Comparison of ENCODE assay signal across 10 mouse cellular contexts in genomic region chr11:113779680-113780041, GRCm38 (mm10). TPM values are rescaled to one million over a fixed set of nuclear protein-coding genes. Genes with fewer than 3 reads are reported as not detected.
A peak's percentile ranks its signal among the peaks of the same experiment; 100 is the strongest.
DNase-seq lines count a peak whose midpoint lies in the region; ATAC-seq and TF ChIP-seq lines count a peak whose summit lies in the region.
"Had no signal": no experiment of that assay in that cellular context is flagged by ENCODE, and none has a peak within 500 bp of the region (broad histone marks: within the 10 kb centered on the region; RNA-seq: fewer than 3 reads in every experiment).

No protein-coding gene starts in this region.

- TF ChIP-seq EP300 in MEL (IDR thresholded peaks at IDR 0.05; ENCODE audit: low read depth in 1 of 2, low read length in 2 of 2) = no peak

- TF ChIP-seq CTCF in left cerebral cortex, adult 2 months (IDR thresholded peaks at IDR 0.05) = no peak
- TF ChIP-seq CTCF in MEL (IDR thresholded peaks at IDR 0.05 in 2 of 3, conservative IDR thresholded peaks at IDR 0.05 in 1 of 3; ENCODE audit: control insufficient read depth in 1 of 3, insufficient read depth in 1 of 3, low read depth in 2 of 3, low read length in 3 of 3, poor library complexity in 1 of 3, severe bottlenecking in 1 of 3) = no peak

- intact Hi-C loops in left cerebral cortex, adult 2 months (cut with DNase I) = no loop called here
- intact Hi-C loops in left cerebral cortex, postnatal 36 days (cut with DNase I) = loop anchor here (5.0 kb wide), 1 partner anchor 33 kb away; no protein-coding TSS in a partner anchor

- H3K36me3 ChIP-seq in heart, embryonic 10.5 days = no peaks in the 10 kb centered on the region
- peaks cover 0 to 23% of the 10 kb centered on the region in 2 experiments; a peak in 2 of 4 replicates for H3K36me3 ChIP-seq in MEL (ENCODE audit: control insufficient read depth in 1 of 2, insufficient read depth in 2 of 2, low read length in 2 of 2)
- H3K36me3 ChIP-seq in limb, embryonic 12.5 days = no peaks in the 10 kb centered on the region

- H3K79me2 ChIP-seq in MEL (ENCODE audit: control insufficient read depth, insufficient read depth, low read length, poor library complexity) = no peaks in the 10 kb centered on the region

- H3K9ac ChIP-seq in MEL (ENCODE audit: control insufficient read depth, low read depth, low read length, poor library complexity, severe bottlenecking) = peak overlapping the region; percentile 32; the same call in 1 of the 2 replicates
- H3K9ac ChIP-seq in limb, embryonic 12.5 days (replicated peaks) = no peak overlapping the region
- H3K9ac ChIP-seq: limb, embryonic 15.5 days had no signal

- no peaks in the 10 kb centered on the region for H3K9me3 ChIP-seq in heart, embryonic 10.5 days
- no peaks in the 10 kb centered on the region for H3K9me3 ChIP-seq in MEL (replicated peaks; ENCODE audit: insufficient read depth, low read length)
- H3K9me3 ChIP-seq in limb, embryonic 12.5 days = no peaks in the 10 kb centered on the region
- H3K9me3 ChIP-seq: limb, embryonic 15.5 days had no signal

- H3K27ac ChIP-seq in heart, embryonic 10.5 days = peak overlapping the region; percentile 77
- H3K27ac ChIP-seq in left cerebral cortex, adult 2 months = peak overlapping the region; percentile 40
- H3K27ac ChIP-seq in MEL (ENCODE audit: control insufficient read depth, low read depth, low read length) = peak overlapping the region; percentile 17; the same call in 1 of the 2 replicates
- H3K27ac ChIP-seq in limb, embryonic 12.5 days = 0 out of 2 replicates have a peak overlapping the region, but pooled peaks have one; percentile 25
- H3K27ac ChIP-seq: limb, embryonic 15.5 days had no signal

- WGBS in heart, embryonic 10.5 days = 21% methylated on average over 6 of the region's 6 CpGs
- WGBS in limb, embryonic 12.5 days = 35% methylated on average over 6 of the region's 6 CpGs

- DNase-seq in heart, embryonic 10.5 days (ENCODE audit: low spot score) = no peak
- DNase-seq in heart, adult 9 months (ENCODE audit: low spot score in 2 of 2) = no peak
- no peak for DNase-seq in left cerebral cortex, adult 2 months (ENCODE audit: extremely low spot score in 1 of 2, low spot score in 2 of 2)
- no peak for DNase-seq in left cerebral cortex, postnatal 36 days (ENCODE audit: low spot score in 2 of 2)
- DNase-seq in MEL (ENCODE audit: low read depth, low spot score) = peak; percentile 39
- DNase-seq in Muller cell, postnatal 12 days (ENCODE audit: inconsistent ontology term) = no peak
- no peak for DNase-seq in right cerebral cortex, postnatal 36 days (ENCODE audit: low spot score in 2 of 2)

- no peak for TF ChIP-seq POLR2A in MEL (IDR thresholded peaks at IDR 0.05; ENCODE audit: control insufficient read depth in 1 of 2, insufficient read depth in 1 of 2, low read depth in 1 of 2, low read length in 2 of 2, poor library complexity in 1 of 2)

- no peak overlapping the region for H3K4me3 ChIP-seq in heart, embryonic 10.5 days
- H3K4me3 ChIP-seq in left cerebral cortex, adult 2 months = no peak overlapping the region
- no peak overlapping the region for H3K4me3 ChIP-seq in MEL (ENCODE audit: control insufficient read depth in 1 of 2, insufficient read depth in 1 of 2, low read depth in 2 of 2, low read length in 2 of 2)
- no peak overlapping the region for H3K4me3 ChIP-seq in limb, embryonic 12.5 days (replicated peaks)
- H3K4me3 ChIP-seq: limb, embryonic 15.5 days had no signal

- no peak for TF ChIP-seq RAD21 in MEL (IDR thresholded peaks at IDR 0.05; ENCODE audit: low read depth, low read length)

- no peak for ATAC-seq in limb, embryonic 12.5 days (ENCODE audit: insufficient number of reproducible peaks, insufficient read depth, low FRiP score, low TSS enrichment, low read depth)
- ATAC-seq: CD4-positive, CD25-positive, alpha-beta regulatory T cell, adult 4 months had no signal

- no peaks in the 10 kb centered on the region for H3K27me3 ChIP-seq in heart, embryonic 10.5 days (ENCODE audit: insufficient read depth, poor library complexity, severe bottlenecking)
- no peaks in the 10 kb centered on the region for H3K27me3 ChIP-seq in MEL (ENCODE audit: control insufficient read depth in 1 of 2, insufficient read depth in 2 of 2, low read length in 2 of 2)
- no peaks in the 10 kb centered on the region for H3K27me3 ChIP-seq in limb, embryonic 12.5 days
- H3K27me3 ChIP-seq: limb, embryonic 15.5 days had no signal

- peaks cover 57% of the 10 kb centered on the region for H3K4me1 ChIP-seq in heart, embryonic 10.5 days
- peaks cover 15 to 37% of the 10 kb centered on the region in 2 experiments for H3K4me1 ChIP-seq in MEL (ENCODE audit: control insufficient read depth in 1 of 2, insufficient read depth in 2 of 2, low read length in 2 of 2)
- peaks cover 44% of the 10 kb centered on the region for H3K4me1 ChIP-seq in limb, embryonic 12.5 days (replicated peaks)

- H3K4me2 ChIP-seq in limb, embryonic 12.5 days = peak overlapping the region; percentile 17; the same call in 1 of the 2 replicates
- H3K4me2 ChIP-seq: limb, embryonic 15.5 days had no signal

TF ChIP-seq in MEL, 35 proteins besides CTCF, POLR2A, EP300 and RAD21:
- no peak for TF ChIP-seq UBTF (IDR thresholded peaks at IDR 0.05; ENCODE audit: borderline replicate concordance, insufficient read depth, low read depth, low read length)
- TF ChIP-seq USF2 (IDR thresholded peaks at IDR 0.05; ENCODE audit: borderline replicate concordance in 1 of 2, insufficient read depth in 1 of 2, low read depth in 1 of 2, low read length in 2 of 2) = no peak
- 0 out of 2 replicates have a peak, but pooled peaks have one; percentile 28 for TF ChIP-seq TBP (IDR thresholded peaks at IDR 0.05; ENCODE audit: low read depth, low read length)

RNA-seq across cellular contexts. Expression of gene Cdc42ep4, which starts 28.0 kb away (rescaled TPM):
- 30.4 and 45.4 TPM in 2 replicates for polyA plus RNA-seq in heart, embryonic 10.5 days (2016; fragmentation: Nextera tagmentation; extraction: Ambion mirVana)
- total RNA-seq in left cerebral cortex, adult 2 months (2021) = 10 to 100 TPM; 25.6 to 28.8 TPM
- total RNA-seq in left cerebral cortex, postnatal 36 days (2021) = 10 to 100 TPM; 21.9 to 29.8 TPM
- 25.3 and 27.7 TPM in 2 replicates for total RNA-seq in MEL (2012; rRNA removed)
- polyA plus RNA-seq in MEL (2012; ENCODE audit: insufficient read depth in 1 of 2, insufficient read length in 2 of 2, low read depth in 1 of 2, low replicate concordance in 2 of 2, missing spikeins in 1 of 2) = 10 to 100 TPM in 1 of 2 experiments, not detected in 1; 39.0 TPM
- 119 and 120 TPM in 2 replicates for polyA plus RNA-seq in limb, embryonic 12.5 days (2016; fragmentation: Nextera tagmentation; extraction: Ambion mirVana)

Comparison
In these comparisons a context has a peak if more than half of its experiments do, and no peak if none do; other contexts are left out.
1. H3K27ac ChIP-seq: peak in every context shown above with its lines; median percentile 77 in heart, embryonic 10.5 days; 40 in left cerebral cortex, adult 2 months; 25 in limb, embryonic 12.5 days; 17 in MEL.